Mouse (Mus musculus): ENCODE measurements around the gene Gm20388.

- no peak for TF ChIP-seq CTCF (IDR thresholded peaks at IDR 0.05; ENCODE audit: low read depth, low read length)
- TF ChIP-seq POLR2A (IDR thresholded peaks at IDR 0.05; ENCODE audit: insufficient read depth, low read length) = no peak
- TF ChIP-seq EP300 (IDR thresholded peaks at IDR 0.05; ENCODE audit: insufficient read depth, low read depth, low read length) = no peak
These were observed 969.3 kb downstream of the Gm20388 start for GRCm38 (mm10) chr8:120879928-120880327.

All from ES-Bruce4 (cell line).